8 mouse cellular contexts compared by ENCODE assay signal in the genomic region with DNA sequence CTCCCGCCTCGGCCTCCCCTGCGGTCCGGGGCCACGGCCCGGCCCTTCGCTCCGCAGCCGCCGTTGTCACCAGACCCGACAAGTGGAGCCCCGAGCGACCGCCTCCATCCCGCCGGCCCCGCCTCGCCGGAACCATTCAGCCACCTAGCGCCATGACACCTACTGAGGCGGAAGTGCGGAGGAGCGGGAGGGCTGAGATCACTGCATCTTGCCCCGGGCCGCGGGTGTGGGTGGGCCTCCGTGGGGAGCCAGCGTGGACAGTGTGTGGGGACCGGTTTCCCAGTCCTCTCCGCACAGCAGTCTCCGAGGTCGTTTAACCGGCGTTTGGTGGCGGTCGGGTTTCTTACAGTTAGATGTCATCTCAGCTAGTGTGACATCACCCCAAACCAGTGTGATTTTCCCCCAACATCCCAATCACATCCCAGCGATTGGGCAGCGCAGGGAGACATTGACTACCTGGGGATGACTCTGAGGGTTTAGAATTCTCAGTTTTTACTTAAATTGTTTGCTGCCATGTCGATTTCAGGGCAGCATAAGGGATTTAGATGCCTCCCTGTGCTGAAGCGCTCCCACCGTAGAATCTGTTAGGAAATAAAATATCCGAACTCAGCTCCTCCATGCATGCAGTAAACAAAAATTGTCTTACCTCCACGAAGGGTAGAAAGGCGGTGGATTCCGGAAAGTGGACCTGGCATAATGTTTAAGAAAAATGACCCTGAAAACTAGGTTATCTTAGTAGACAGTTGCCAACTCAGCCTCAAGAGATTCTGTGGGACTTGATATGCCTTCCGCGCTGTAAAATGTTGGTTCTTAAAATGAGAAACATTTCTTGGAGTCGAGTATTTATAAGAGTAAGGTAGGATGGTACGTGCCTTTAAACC. TPM values are rescaled to one million over a fixed set of nuclear protein-coding genes. Genes with fewer than 3 reads are reported as not detected.
DNase-seq lines count a peak whose midpoint lies in the region; ATAC-seq and TF ChIP-seq lines count a peak whose summit lies in the region.

TSS of gene Hipk1 (minus strand) at position 334 of the 881 bp plus-strand sequence.

- peak within 1 kb of the TSS; percentile 65 for H3K4me2 ChIP-seq in forebrain, embryonic 15.5 days (replicated peaks)

- DNase-seq in heart, postnatal 25 days (ENCODE audit: low spot score): peak; percentile 92
- DNase-seq in layer of hippocampus, adult 18-20 months (ENCODE audit: low spot score in 2 of 2): peak; percentile 92 to 96
- DNase-seq in lung, adult 2 months: peak; percentile 91
- peak; percentile 92 to 93 for DNase-seq in thymus, adult 18-20 months

- peak; percentile 29 for TF ChIP-seq POLR2A in ES-Bruce4 (IDR thresholded peaks at IDR 0.05; ENCODE audit: insufficient read depth, low read length)
- peak; percentile 92; the same call in 1 of the 2 replicates for TF ChIP-seq POLR2A in lung, adult 2 months (IDR thresholded peaks at IDR 0.05; ENCODE audit: borderline replicate concordance, extremely low read depth, low read depth, low read length)

- peaks cover 1% of the 10 kb centered on the region for H3K4me1 ChIP-seq in ES-Bruce4 (ENCODE audit: control insufficient read depth, insufficient read depth, low read length)
- peaks cover 30% of the 10 kb centered on the region for H3K4me1 ChIP-seq in forebrain, embryonic 15.5 days
- peaks cover 14% of the 10 kb centered on the region for H3K4me1 ChIP-seq in lung, adult 2 months (ENCODE audit: control insufficient read depth, insufficient read depth, low read length)

- TF ChIP-seq CTCF in ES-Bruce4 (IDR thresholded peaks at IDR 0.05; ENCODE audit: low read depth, low read length): no peak
- no peak for TF ChIP-seq CTCF in lung, adult 2 months (IDR thresholded peaks at IDR 0.05; ENCODE audit: insufficient read depth, low read length)

- no peaks in the 10 kb centered on the region for H3K27me3 ChIP-seq in ES-Bruce4 (ENCODE audit: control insufficient read depth, insufficient read depth, low read length, poor library complexity, severe bottlenecking)
- H3K27me3 ChIP-seq in forebrain, embryonic 15.5 days: no peaks in the 10 kb centered on the region

- peak within 1 kb of the TSS; percentile 20 for H3K27ac ChIP-seq in ES-Bruce4 (ENCODE audit: insufficient read depth, low read length)
- peak within 1 kb of the TSS; percentile 91 for H3K27ac ChIP-seq in forebrain, embryonic 15.5 days (replicated peaks)

- WGBS in forebrain, embryonic 15.5 days: 9% methylated on average over 49 of the region's 49 CpGs
- 10% methylated on average over 49 of the region's 49 CpGs for WGBS in lung, adult 2 months

- intact Hi-C loops in heart, postnatal 25 days (cut with DNase I): loop anchor here (1.0 kb wide), 2 partner anchors 10 to 18 kb away; partner anchors contain the start of genes Ap4b1, Dclre1b and Gm43064

- H3K9me3 ChIP-seq in ES-Bruce4 (replicated peaks; ENCODE audit: control insufficient read depth, insufficient read depth, low read length, poor library complexity, severe bottlenecking): no peaks in the 10 kb centered on the region
- H3K9me3 ChIP-seq in forebrain, embryonic 15.5 days: no peaks in the 10 kb centered on the region

- peak within 1 kb of the TSS; percentile 99 for H3K4me3 ChIP-seq in ES-Bruce4 (ENCODE audit: low read depth, low read length)
- peak within 1 kb of the TSS; percentile 100 for H3K4me3 ChIP-seq in forebrain, embryonic 15.5 days
- H3K4me3 ChIP-seq in lung, adult 2 months (replicated peaks; ENCODE audit: extremely low read depth, low read depth, low read length): peak within 1 kb of the TSS; percentile 98

- peak; percentile 96 for ATAC-seq in cerebellum, adult (ENCODE audit: insufficient number of reproducible peaks, low FRiP score, low TSS enrichment)
- peak; percentile 97 for ATAC-seq in forebrain, embryonic 15.5 days (replicated peaks)
- ATAC-seq in neutrophil, adult 5-6 weeks (ENCODE audit: extremely low read depth, insufficient number of reproducible peaks, low FRiP score, poor library complexity, severe bottlenecking): peak; percentile 95

- TF ChIP-seq EP300 in ES-Bruce4 (IDR thresholded peaks at IDR 0.05; ENCODE audit: insufficient read depth, low read depth, low read length): no peak

- no peaks in the 10 kb centered on the region for H3K36me3 ChIP-seq in ES-Bruce4 (ENCODE audit: control insufficient read depth, insufficient read depth, low read length, poor library complexity, severe bottlenecking)
- H3K36me3 ChIP-seq in forebrain, embryonic 15.5 days: no peaks in the 10 kb centered on the region

- peak within 1 kb of the TSS; percentile 90 for H3K9ac ChIP-seq in ES-Bruce4 (ENCODE audit: low read depth, poor library complexity, severe bottlenecking)
- H3K9ac ChIP-seq in forebrain, embryonic 15.5 days (replicated peaks): peak within 1 kb of the TSS; percentile 95

RNA-seq across cellular contexts. Expression of gene Hipk1, which starts in this region (rescaled TPM):
- 52.3 and 55.9 TPM in 2 replicates for polyA plus RNA-seq in ES-Bruce4 (2011; ENCODE audit: insufficient read depth, insufficient read length, low read depth, missing spikeins)
- 13.0 and 13.5 TPM in 2 replicates for polyA plus RNA-seq in forebrain, embryonic 15.5 days (2015; fragmentation: Nextera tagmentation; extraction: Ambion mirVana)
- 100 to 1,000 TPM in 1 of 2 experiments, 10 to 100 TPM in 1; 90.0 to 101 TPM for total RNA-seq in heart, postnatal 25 days (2021)
- 100 to 1,000 TPM; 131 to 137 TPM for total RNA-seq in layer of hippocampus, adult 18-20 months (2021)
- polyA plus RNA-seq in lung, adult 2 months (2012; rRNA removed): 105 and 143 TPM in 2 replicates
- 231 and 247 TPM in 2 replicates for total RNA-seq in neutrophil, adult 5-6 weeks (2017)

Comparison
In these comparisons a context has a peak if more than half of its experiments do, and no peak if none do; other contexts are left out.
1. Peak in every context shown above with its lines: DNase-seq, ATAC-seq, H3K4me3 ChIP-seq and H3K27ac ChIP-seq.